Mouse (Mus musculus) C2C12 (cell line): Measurements from ENCODE around the gene Pla1a. TPM values are rescaled to one million over a fixed set of nuclear protein-coding genes. Genes with fewer than 3 reads are reported as not detected.

Experiments used
- H3K27me3 ChIP-seq: one replicate; pipeline ENCODE4 v1.6.1; 2011; ENCODE audit not compliant: control insufficient read depth, insufficient read depth, insufficient read length
- H3K36me3 ChIP-seq: one replicate; pipeline ENCODE4 v1.6.1; 2011; ENCODE audit not compliant: control insufficient read depth, insufficient read depth
- H3K4me3 ChIP-seq: one replicate; pipeline ENCODE4 v1.5.1; 2011; ENCODE audit warnings: mild to moderate bottlenecking, control low read depth; ENCODE audit not compliant: poor library complexity, insufficient read depth, severe bottlenecking
- H3K79me2 ChIP-seq: one replicate; pipeline ENCODE4 v1.6.1; 2011; ENCODE audit not compliant: control insufficient read depth, insufficient read depth
- H3K79me3 ChIP-seq: one replicate; pipeline ENCODE4 v1.6.1; 2011; ENCODE audit warnings: low read depth, control low read depth
- H3ac ChIP-seq: one replicate; pipeline ENCODE3; 2011; ENCODE audit warnings: low read depth; ENCODE audit not compliant: control insufficient read depth, insufficient read length
- CEBPB ChIP-seq: IDR thresholded peaks from one replicate; pipeline ENCODE4 v1.6.1; 2011; ENCODE audit warnings: low read depth, mild to moderate bottlenecking, control low read depth, moderate library complexity
- CTCF ChIP-seq: IDR thresholded peaks from one replicate; pipeline ENCODE4 v1.5.1; 2011; ENCODE audit not compliant: control insufficient read depth, insufficient read depth, insufficient read length
- FOSL1 ChIP-seq: IDR thresholded peaks from one replicate; pipeline ENCODE4 v1.8.0; 2011; ENCODE audit warnings: mild to moderate bottlenecking, low read length; ENCODE audit not compliant: poor library complexity, insufficient read depth, severe bottlenecking
- MAX ChIP-seq: IDR thresholded peaks from one replicate; pipeline ENCODE4 v1.6.1; 2011; ENCODE audit warnings: mild to moderate bottlenecking, control low read depth
- MYOD1 ChIP-seq: IDR thresholded peaks from one replicate; pipeline ENCODE4 v1.6.1; 2011; ENCODE audit warnings: low read depth; ENCODE audit not compliant: control insufficient read depth, insufficient read length
- MYOG ChIP-seq: IDR thresholded peaks from one replicate; pipeline ENCODE4 v1.6.1; 2011; ENCODE audit not compliant: control insufficient read depth, insufficient read length; ENCODE audit errors: extremely low read depth
- USF1 ChIP-seq: IDR thresholded peaks from one replicate; pipeline ENCODE4 v1.6.1; 2011; ENCODE audit warnings: low read depth, mild to moderate bottlenecking, control low read depth, moderate library complexity
- polyA plus RNA-seq: library from polyadenylated mRNA; unstranded; fragments of >200 nt; fragmentation: generic; extraction: Trizol; gene quantifications from one replicate; pipeline ENCODE4 v1.2.1, GENCODE M21; 2012; ENCODE audit warnings: missing spikeins

Pla1a gene
- polyA plus RNA-seq, 1 experiment = 3.0 TPM

- peaks cover 60% of the 10 kb centered on the region for H3K79me3 ChIP-seq
Measured at GRCm38 (mm10) chr16:38461749-38462148, 28.8 kb upstream of the Pla1a start.

GRCm38 (mm10) chr16:38459990-38460389 lies 27.0 kb upstream of the Pla1a start:
- H3K27me3 ChIP-seq = no peaks in the 10 kb centered on the region
- H3K36me3 ChIP-seq = peaks cover 6% of the 10 kb centered on the region
- TF ChIP-seq CEBPB (no peak), FOSL1 (no peak), CTCF (no peak), MYOD1 (no peak), MAX (no peak), MYOG (no peak), USF1 (no peak)
- peak overlapping the region; percentile 41 for H3K4me3 ChIP-seq
- H3ac ChIP-seq = peak overlapping the region; percentile 54
- peaks cover 64% of the 10 kb centered on the region for H3K79me2 ChIP-seq
- H3K79me3 ChIP-seq = peaks cover 51% of the 10 kb centered on the region

More at GRCm38 (mm10) chr16:38461749-38462148, 28.8 kb upstream of the Pla1a start:
- Histone ChIP-seq H3K36me3 (peaks cover 11% of the 10 kb centered on the region), H3K79me2 (peaks cover 81% of the 10 kb centered on the region), H3ac (no peak overlapping the region), H3K4me3 (no peak overlapping the region), H3K27me3 (no peaks in the 10 kb centered on the region)
- TF ChIP-seq USF1 (no peak), MYOG (no peak), CEBPB (no peak), CTCF (no peak), MAX (no peak), FOSL1 (no peak), MYOD1 (no peak)

GRCm38 (mm10) chr16:38458600-38459280 lies 25.8 kb upstream of the Pla1a start:
- H3ac ChIP-seq = peak overlapping the region; percentile 78
- no peak for TF ChIP-seq CTCF
- no peak for TF ChIP-seq CEBPB
- TF ChIP-seq USF1 = no peak
- TF ChIP-seq MYOD1 = no peak
- TF ChIP-seq MAX = no peak
- TF ChIP-seq MYOG = no peak
- no peak for TF ChIP-seq FOSL1
- H3K36me3 ChIP-seq = peaks cover 1% of the 10 kb centered on the region
- H3K79me3 ChIP-seq = peaks cover 43% of the 10 kb centered on the region
- peaks cover 51% of the 10 kb centered on the region for H3K79me2 ChIP-seq
- peak overlapping the region; percentile 41 for H3K4me3 ChIP-seq
- H3K27me3 ChIP-seq = no peaks in the 10 kb centered on the region

GRCm38 (mm10) chr16:38456812-38457567 lies 24.0 kb upstream of the Pla1a start:
- Histone ChIP-seq H3K79me3 (peaks cover 29% of the 10 kb centered on the region), H3K27me3 (no peaks in the 10 kb centered on the region), H3K79me2 (peaks cover 35% of the 10 kb centered on the region), H3ac (no peak overlapping the region), H3K4me3 (no peak overlapping the region), H3K36me3 (no peaks in the 10 kb centered on the region)
- TF ChIP-seq CTCF (no peak), CEBPB (no peak), USF1 (no peak), MAX (no peak), FOSL1 (no peak), MYOG (no peak), MYOD1 (no peak)

GRCm38 (mm10) chr16:38455511-38456418 lies 22.8 kb upstream of the Pla1a start, which contains the start of gene Cd80:
TSS of gene Cd80 (plus strand) at chr16:38455561.
- no peak for TF ChIP-seq CTCF
- TF ChIP-seq MAX = no peak
- no peak for TF ChIP-seq USF1
- no peak for TF ChIP-seq MYOG
- TF ChIP-seq FOSL1 = no peak
- TF ChIP-seq CEBPB = no peak
- TF ChIP-seq MYOD1 = no peak
- Histone ChIP-seq H3K27me3 (no peaks in the 10 kb centered on the region), H3K4me3 (no peak within 1 kb of the TSS), H3K79me3 (peaks cover 23% of the 10 kb centered on the region), H3K36me3 (no peaks in the 10 kb centered on the region), H3ac (no peak within 1 kb of the TSS), H3K79me2 (peaks cover 35% of the 10 kb centered on the region)
